Mouse (Mus musculus) regulatory T cell (primary cell): ENCODE measurements around the gene Spag5.
"Not testable (repeated sequence)": the region's sequence is repeated elsewhere in the genome, so short reads cannot be mapped to it uniquely, and the experiment has no call there.

Experiments used
- in situ Hi-C: fragments of 300-600 bp; cut with MboI, MseI; formaldehyde crosslinking; loops from one replicate; pipeline ENCODE4 v1.15.1; 2025; ENCODE audit warnings: high pct_unique_total_duplicates

Spag5 gene

DNA sequence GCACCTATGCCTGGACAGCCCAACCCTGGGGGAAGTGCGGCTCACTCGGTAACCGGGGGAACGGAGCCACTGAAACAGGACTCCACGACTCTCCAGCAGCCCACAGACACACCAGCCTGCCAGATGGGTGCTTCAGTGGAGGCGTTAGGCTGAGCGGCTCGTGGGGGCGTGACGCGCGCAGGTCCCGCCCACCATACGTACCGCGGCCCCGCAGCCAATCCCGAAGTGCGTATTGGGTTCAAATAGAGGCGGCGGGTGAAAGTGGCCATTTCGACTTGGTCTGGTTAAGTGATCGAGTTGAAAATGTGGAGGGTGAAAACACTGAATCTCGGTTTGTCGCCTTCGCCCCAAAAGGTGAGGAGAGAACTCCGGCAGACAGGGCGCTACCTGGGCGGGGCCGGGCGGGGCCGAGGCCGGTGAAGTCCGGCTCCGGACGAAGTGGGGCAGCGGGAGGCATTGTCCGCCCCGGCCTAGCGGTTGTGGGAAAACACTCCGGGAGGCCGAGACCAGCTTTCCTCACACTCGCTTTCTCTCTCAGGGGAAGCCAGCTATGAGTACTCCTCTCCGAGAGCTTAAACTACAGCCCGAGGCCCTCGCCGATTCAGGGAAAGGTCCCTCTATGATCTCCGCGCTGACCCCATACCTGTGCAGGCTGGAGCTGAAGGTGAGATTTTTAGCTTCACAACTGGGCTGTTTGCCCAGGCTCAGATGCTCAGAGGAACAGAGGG, at the start of gene Spag5:
Gene Spag5, plus strand, starts transcription at position 173 of the 728 bp plus-strand sequence.
- in situ Hi-C loops, result no loop called here

DNA sequence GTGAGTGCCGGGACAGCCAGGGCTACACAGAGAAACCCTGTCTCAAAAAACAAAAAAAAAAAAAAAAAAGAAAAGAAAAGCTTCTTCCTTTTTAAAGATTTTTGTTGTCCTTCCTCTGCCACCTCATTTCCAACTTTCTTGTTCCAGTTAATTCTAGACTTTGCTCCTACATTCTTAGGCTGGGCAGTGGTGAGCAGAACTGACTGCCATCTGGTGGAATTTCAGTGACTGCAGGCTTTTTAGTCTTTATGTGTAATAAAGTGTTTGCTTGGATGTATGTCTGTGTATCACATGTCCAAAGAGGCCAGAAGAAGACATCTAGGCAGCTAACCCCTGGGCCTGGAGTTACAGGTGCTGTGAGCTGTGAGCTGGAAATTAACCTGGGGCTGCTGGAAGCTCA, 44.7 kb upstream of the Spag5 start:
- in situ Hi-C loops, result no loop called here

DNA sequence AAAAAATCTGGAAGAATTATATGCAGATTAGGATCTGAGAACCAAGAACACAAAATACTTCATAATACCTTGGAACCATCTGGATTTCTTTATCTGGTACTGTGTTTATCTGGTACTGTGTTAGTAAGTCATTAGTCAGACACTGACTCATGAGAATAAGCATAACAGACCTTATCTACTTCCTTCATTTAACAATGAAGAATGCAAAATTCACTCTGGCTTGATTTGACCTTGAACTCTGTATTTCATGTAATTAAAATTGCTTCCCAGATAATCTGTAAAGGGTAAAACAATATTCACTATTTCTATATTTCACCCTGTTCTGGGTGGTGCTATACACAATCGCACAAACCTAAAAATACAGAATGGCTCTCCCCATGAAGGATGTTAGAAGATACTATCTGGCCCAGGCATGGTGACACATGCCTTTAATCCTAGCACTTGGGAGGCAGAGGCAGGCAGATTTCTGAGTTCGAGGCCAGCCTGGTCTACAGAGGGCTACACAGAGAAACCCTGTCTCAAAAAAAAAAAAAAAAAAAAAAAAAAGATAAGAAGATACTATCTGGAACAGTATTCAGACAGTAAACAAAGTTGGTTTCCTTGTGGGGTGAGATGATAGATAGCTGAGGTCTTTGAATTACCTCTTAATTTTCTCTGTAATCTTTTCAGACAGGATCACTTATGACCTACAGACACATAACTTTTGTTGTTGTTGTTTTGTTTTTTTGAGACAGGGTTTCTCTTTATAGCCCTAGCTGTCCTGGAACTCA, 40.7 kb upstream of the Spag5 start:
- in situ Hi-C loops, result no loop called here

DNA sequence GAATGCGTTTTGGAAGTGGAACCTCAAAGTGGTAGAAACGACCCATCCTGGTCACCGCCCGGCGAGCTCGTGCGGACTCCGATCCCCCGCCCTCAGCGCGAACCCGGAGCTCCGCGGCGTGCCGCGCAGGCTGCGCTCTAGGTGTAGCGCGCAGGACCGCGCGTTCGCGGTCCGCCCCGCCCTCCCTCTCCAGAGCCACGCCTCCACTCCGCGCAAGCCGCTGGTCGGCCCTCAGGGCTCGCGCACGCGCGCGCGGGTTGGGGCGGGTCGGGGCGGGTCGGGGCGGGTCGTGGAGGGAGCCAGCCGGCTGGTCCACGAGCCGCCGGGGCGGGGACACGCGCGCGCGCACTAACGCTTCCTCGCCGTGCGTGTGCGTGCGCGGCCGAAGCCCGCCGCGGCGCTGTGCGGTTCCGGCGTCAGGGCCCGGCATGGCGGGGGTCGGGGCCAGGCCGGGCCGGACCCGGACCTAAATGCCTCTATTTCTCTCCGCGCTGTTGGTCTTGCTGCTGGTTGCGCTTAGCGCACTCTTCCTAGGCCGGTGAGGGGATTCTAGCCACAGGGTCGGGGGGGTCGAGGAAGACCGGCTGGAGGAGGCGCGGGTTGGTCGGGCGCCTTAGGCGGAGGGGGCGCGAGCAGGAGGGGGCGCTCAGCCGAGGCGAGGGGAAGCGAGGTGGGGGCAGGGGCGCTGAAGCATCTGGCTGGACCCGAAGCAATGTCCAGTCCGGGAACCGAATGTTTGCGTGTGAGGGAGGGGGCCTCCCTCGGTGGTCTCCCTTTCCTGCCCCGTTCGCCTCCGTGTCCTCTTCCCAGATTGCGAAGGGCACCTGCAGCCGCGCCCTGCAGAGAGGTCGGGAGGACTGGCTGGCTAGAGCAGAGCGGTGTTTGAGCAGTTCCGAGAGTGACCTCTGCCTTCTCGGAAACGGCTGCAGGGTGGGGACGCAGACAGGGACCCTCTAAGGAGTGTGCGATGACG, 39.7 kb upstream of the Spag5 start, which contains the start of gene 2610507B11Rik:
Gene 2610507B11Rik, plus strand, starts transcription at position 373 of the 973 bp plus-strand sequence.
- in situ Hi-C loops, result no loop called here

DNA sequence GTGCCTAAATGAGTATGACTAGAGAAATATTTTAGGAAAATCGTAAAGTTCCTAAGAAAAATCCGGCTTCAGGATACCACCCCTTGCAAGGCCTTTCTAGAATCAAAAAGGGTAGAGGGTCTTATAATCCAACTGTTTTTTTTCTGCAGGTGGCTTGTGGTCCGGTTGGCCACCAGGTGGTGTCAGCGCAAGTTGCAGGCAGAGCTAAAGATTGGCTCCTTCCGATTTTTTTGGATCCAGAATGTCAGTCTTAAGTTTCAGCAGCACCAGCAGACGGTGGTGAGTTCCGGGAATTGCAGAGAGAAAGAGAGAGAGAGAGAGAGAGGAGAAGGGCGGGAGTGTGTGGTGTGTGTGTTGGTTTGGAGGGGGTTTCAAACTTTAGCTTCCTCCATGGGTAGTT, 38.8 kb upstream of the Spag5 start:
- in situ Hi-C loops, result no loop called here

DNA sequence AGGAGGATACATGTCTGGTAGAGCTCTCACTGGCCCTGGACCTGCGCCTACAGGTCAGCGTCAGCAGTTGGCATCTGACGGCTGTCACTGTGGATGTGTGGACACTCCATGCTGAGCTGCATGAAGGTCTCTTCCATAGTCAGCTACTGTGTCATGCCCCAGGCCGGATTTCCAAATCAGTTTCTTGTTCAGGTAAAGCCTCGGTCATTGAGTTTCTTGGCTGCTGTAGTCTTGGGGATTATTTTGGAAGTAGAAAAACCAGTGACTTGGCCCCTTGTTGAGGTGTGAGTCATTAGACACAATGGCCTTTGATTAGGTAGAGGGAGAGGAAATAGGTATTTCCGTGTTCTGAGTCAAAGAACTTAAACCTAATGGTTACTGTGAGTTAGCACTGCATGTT, 35.8 kb upstream of the Spag5 start:
- in situ Hi-C loops, result no loop called here

DNA sequence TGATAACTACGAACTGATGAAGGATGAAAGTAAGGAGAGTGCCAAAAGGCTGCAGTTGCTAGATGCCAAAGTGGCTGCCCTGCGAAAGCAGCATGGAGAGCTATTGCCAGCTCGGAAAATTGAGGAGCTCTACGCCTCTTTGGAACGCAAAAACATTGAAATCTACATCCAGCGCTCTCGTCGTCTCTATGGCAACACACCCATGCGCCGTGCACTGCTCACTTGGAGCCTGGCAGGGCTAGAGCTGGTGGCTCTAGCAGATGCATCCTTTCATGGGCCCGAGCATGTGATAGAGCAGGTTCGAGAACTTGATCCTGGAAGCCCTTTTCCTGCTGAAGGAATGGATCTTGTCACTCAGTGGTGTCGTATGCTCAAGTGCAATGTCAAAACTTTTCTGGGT, 29.3 kb upstream of the Spag5 start:
- in situ Hi-C loops, result no loop called here

DNA sequence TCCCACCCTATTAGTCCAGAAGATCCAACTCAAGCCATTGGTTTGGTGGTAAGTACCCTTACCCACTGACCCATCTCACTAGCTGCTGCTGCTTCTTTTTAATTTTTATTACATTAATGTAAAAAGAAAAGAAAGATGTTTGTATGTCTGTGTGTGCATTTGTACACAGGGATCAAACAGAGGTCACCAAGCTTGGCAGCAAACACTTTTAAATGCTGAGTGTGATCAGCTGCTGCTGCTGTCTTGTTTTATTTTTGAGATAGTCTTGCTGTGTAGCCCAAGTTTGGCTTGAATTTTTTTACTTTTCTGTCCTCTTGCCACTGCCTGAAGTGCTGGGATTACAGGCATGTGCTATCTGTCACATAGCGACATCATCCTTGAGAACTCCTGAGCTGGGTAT, 25.7 kb upstream of the Spag5 start:
- in situ Hi-C loops, result no loop called here

DNA sequence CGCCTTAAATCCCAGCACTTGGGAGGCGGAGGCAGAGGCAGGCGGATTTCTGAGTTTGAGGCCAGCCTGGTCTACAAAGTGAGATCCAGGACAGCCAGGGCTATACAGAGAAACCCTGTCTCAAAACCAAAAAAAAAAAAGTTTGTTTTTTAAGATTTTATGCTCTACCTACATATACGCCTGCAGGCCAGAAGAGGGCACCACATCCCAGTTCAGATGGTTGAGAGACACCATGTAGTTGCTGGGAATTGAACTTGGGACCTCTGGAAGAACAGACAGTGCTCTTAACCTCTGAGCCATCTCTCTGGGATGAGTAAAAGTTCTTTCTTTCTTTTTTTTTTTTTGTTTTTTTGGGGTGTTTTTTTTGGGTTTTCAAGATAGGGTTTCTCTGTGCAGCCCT, 25.2 kb upstream of the Spag5 start:
- in situ Hi-C loops, result not testable (repeated sequence)

DNA sequence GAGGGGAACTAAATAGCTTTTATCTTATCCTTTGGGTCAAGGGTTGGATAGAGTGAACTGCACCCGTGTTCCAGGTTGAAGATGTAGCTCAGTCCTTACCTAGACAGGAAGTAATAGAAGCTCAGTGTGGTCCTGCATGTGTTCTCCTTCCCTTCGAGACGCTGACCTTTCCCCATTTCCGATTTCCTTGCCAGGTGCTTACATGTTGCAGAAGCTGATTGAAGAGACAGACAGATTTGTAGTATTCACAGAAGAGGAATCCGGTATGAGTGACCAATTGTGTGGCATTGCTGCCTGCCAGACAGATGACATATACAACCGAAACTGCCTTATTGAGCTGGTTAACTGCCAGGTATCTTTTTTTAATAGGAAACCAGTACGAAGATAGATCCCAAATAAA, 22.5 kb upstream of the Spag5 start:
- in situ Hi-C loops, result no loop called here

DNA sequence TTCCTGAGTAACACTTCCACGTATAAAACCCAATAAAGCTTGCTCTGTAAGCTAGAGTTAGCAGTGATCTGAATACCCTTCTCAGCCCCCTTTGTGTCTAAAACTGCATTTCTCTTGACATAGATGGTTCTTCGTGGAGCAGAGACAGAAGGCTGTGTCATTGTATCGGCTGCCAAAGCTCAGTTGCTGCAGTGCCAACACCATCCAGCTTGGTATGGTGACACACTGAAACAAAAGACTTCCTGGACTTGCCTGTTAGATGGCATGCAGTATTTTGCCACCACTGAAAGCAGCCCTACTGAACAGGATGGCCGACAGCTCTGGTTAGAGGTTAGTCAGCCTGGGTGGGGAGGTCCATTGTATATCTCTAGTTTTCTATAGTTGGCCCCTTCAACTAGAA, 21.7 kb upstream of the Spag5 start:
- in situ Hi-C loops, result no loop called here

DNA sequence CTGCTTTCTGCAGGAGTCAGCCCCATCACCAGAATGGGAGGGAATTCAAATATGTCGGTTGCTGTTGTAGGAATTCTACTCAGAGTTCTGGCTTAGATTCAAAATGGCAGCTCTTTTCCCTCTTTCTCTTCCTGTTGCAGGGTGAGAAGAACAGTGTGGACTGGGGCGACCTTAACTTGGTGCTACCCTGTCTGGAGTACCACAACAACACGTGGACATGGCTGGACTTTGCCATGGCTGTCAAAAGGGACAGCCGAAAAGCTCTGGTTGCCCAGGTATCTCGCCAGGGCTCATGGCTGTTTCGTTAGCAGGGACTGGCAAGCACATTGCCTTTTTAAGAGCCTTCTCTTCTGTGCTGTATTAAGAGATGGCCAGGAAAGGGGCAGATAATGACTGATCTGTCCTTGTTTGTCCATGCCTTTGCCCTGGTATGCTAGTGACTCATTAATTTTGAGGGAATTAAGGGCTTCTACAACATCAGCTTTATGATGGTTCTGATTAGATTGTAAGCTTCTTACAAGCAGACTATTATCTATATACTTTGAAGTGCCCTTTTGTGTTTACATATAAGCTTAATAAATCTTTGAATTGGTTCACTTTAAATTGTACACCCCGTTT, 12.1 kb upstream of the Spag5 start:
- in situ Hi-C loops, result no loop called here

DNA sequence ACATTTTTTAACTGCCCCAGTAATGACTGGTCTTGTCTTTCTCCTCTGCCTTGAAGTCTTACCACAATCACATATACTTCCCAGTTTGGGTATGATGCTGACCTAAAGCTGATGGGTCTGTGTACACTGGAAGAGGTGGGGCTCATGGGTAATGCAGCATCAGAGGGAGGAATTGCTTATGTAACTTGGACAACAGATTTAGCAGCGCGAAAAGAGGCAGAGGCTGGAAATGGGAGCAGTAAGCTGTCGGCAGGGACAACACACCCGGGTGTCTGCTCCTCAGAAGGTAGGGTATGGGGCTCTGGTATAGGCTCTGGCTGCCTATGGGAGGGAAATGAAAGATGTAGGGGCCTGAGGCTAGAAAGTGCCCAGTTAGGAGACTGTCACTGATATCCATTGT, 10.7 kb upstream of the Spag5 start, which contains the start of gene BC030499:
Gene BC030499, plus strand, starts transcription at position 188 of the 400 bp plus-strand sequence.
- in situ Hi-C loops, result no loop called here

DNA sequence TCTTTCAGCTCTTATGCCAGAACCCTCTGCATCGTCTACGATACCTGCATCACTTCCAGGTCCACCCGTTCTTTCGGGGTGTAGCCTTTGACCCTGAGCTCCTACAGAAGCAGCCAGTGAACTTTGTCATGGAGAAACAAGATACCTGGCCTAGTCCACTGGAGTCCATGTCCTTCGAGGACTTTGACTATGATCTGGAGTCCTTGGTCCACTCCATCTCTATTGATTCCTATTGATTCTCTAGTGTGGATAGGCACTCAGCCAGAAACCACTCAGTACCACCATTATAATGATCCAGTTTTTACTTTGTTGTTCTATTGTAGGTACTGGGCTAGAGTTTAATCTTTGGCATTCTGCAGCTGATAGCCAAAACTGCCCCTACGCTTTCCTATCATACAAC, 6.7 kb upstream of the Spag5 start:
- in situ Hi-C loops, result no loop called here

DNA sequence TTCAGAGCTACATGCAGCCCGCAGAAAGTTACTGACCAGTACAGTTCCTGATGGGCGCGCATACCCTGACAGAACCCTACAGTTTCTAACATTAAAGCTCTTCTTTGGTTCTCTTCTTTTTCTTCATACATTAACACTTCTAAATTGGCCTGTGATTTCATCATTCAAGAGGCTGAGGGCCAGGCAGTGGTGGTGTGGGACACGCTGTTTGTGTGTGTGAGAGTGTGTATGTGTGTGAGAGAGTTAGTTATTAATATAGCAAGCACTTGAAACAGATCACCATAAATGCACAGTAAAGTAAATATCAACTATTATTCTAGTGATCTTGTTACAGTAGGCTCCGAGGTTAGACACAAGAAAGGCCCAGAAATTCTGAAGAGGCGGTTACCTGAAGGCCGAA, 412 bp upstream of the Spag5 start:
- in situ Hi-C loops, result no loop called here

DNA sequence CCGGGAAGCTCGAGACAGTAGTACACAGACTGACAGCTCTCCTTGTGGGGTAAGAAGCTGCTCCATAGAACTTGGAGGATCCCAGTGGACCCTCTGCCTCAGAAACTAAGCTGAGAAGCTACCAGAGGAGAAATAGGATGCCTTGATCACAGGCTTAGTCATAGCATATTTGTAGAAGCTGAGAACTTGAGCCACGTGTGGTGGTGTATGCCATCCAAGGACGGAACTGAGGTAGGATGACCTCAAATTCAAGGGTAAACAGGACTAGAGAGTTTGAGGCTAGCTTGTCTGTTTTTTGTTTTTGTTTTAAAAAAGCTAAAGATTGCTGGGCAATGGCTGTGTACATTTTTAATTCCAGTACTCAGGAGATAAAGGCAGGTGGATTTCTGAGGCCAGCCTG, 3.9 kb downstream of the Spag5 start:
- in situ Hi-C loops, result no loop called here

DNA sequence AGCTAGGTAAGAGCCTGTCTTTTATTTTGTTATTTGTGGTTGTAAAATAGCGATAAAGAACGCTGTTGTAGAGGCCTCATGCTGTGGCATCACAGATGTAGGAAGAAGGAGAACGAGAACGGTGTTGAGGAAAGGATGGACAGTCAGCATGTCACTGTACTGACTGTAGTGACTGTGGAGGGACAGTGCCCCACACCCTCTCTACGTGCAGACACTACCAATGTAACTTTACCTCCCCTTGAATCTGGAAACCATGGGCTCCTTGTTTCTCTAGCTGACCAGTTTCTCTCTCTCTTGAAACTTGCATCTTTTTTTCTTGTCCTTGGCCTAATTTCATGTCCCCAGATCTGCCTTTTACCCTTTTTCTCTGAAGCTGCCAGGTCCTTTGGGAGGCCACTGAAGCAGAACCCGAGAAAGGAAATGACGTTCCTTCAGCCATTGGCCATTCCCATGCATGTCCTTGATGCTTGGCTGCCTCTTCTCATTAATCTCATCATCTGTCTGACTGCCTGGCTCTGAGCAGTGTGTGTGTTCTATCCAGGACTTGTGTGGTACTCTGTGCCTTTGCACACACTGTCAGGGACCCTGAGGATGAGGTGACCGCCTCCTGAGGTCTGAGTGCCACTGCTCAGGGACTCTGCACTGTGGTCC, 9.7 kb downstream of the Spag5 start:
- in situ Hi-C loops, result no loop called here

DNA sequence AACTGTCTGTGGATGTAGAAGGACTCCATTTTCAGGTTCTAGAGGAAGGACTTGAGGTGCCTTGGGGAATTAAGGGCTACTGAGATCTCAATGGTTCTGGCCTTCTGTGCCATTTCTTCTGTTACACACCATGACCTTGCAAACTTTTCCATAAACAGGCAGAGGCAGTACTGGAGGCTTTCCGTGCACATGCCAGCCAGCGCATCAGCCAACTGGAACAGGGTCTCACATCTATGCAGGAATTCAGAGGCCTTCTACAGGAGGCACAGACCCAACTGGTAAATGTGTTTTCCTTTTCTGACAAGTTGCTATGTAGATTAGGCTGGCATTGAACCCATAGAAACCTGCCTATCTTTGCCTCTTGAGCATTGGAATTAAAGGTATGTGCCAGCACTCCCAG, 12.3 kb downstream of the Spag5 start:
- in situ Hi-C loops, result no loop called here

DNA sequence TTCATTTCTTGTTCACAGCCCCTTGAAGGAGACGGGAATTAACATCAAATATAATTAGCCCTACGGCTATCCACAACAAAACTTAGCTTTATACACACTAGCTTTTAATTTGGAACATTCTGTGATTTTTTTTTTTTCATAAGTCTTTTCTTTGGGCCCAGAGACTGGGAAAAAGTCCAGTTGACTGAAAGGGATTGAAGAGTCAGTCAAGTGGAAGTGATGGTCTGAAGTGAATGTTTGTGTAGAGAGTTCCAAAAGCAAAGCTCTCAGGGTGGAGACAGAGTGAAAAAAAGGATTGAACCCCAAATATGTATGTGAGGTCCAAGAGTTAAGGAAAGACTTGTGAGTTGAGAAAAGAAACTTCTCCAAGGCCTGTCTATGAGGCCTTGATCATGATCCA, 17.1 kb downstream of the Spag5 start:
- in situ Hi-C loops, result no loop called here

DNA sequence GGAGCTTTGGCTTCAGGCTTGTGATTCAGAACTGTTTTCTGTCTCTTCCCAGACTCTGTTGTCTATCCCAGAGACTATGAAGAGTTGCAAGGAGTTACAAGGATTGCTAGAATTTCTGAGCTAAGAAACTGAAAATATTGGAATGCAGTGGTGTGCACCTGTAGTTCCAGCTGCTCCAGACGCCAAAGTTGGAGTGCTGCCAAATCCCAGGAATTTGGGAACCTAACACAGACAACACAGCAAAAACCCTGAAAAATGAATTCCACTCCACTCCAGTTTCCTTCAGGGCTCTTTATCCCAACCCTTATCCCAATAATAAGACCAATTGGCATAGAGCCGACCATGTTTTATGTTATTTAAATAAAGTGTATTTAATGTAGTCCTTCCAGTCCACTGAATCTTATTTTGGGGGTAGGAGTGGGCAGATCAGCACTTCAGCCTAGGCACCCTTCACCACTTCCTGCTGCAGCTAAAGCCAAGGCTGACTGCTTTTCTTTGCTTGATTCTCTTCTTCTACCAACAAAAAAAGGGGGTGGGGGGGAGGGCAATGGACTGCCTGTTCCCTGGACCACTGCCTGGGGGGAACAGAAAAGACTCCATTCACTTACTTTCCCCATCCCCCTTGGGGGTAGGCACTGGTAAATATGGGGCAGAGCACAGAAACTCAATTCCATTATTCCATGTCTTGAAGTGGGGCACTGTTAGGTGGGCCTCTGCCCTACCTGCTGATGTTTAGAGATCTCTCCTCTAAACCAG, 20.9 kb downstream of the Spag5 start:
- in situ Hi-C loops, result no loop called here
